Mouse (Mus musculus) embryonic facial prominence, embryonic 15.5 days (tissue): Measurements from ENCODE around the gene Sbpl. TPM values are rescaled to one million over a fixed set of nuclear protein-coding genes. Genes with fewer than 3 reads are reported as not detected.

ENCODE experiments used
- ATAC-seq: fragments of 200-750 bp; cut with Nextera tagmentation; 2 replicates; pipeline ENCODE4 v1.8.0; 2017; ENCODE audit warnings: low read depth, moderate TSS enrichment; ENCODE audit not compliant: insufficient number of reproducible peaks, low FRiP score, low TSS enrichment
- H3K27ac ChIP-seq: fragments of 300-500 bp; sonication (generic); replicated peaks from 2 replicates; pipeline ENCODE4 v1.5.1; 2015; ENCODE audit warnings: mild to moderate bottlenecking, inconsistent platforms
- H3K27me3 ChIP-seq: fragments of 300-500 bp; sonication (generic); 2 replicates; pipeline ENCODE4 v1.6.1; 2015; ENCODE audit warnings: inconsistent platforms
- H3K36me3 ChIP-seq: fragments of 300-500 bp; sonication (generic); 2 replicates; pipeline ENCODE4 v1.6.1; 2015; ENCODE audit warnings: mild to moderate bottlenecking, inconsistent platforms
- H3K4me1 ChIP-seq: fragments of 300-500 bp; sonication (generic); 2 replicates; pipeline ENCODE4 v1.6.1; 2015; ENCODE audit warnings: inconsistent platforms
- H3K4me2 ChIP-seq: fragments of 300-500 bp; sonication (generic); replicated peaks from 2 replicates; pipeline ENCODE4 v1.6.1; 2015; ENCODE audit warnings: mild to moderate bottlenecking, inconsistent platforms
- H3K4me3 ChIP-seq: fragments of 300-500 bp; sonication (generic); replicated peaks from 2 replicates; pipeline ENCODE4 v1.5.1; 2015; ENCODE audit warnings: mild to moderate bottlenecking, inconsistent platforms
- H3K9ac ChIP-seq: fragments of 300-500 bp; sonication (generic); 2 replicates; pipeline ENCODE4 v1.6.1; 2015; ENCODE audit warnings: inconsistent platforms
- H3K9me3 ChIP-seq: fragments of 300-500 bp; sonication (generic); replicated peaks from 2 replicates; pipeline ENCODE4 v1.6.1; 2016; ENCODE audit warnings: inconsistent platforms
- WGBS: fragments of 180-500 bp; shearing (Covaris S2); methylation state at CpG from one replicate; pipeline ENCODE4 v1.1.7; 2015; 5-methylcytosine and 5-hydroxymethylcytosine counted together
- polyA plus RNA-seq: library from polyadenylated mRNA; unstranded; fragments of >200 nt; fragmentation: Nextera tagmentation; extraction: Ambion mirVana; gene quantifications from 2 replicates; pipeline ENCODE4 v1.2.1, GENCODE M21; 2015

Gene Sbpl
- polyA plus RNA-seq, 1 experiment from 2014 or later = not detected

DNA sequence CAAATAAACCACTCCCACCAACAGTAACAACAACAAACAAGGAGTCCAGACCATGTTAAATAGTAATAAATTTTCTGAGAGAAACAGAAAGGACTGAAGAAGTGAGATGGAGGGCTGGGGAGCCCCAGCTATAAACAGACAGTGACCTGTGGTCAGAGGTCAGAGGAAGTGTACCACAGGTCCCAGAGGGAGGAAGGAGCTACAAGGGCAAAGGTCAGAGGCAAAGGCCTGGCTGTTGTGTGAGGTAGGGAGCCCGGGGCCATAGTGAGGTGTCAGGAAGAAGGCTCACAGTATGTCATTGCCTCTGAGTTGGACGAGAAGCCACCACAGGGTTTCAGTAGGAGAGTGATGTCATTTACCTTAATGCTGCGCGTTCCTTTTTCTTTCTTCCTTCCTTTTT, 27.8 kb upstream of the Sbpl start:
- 34% methylated on average over 4 of the region's 4 CpGs for WGBS
- no peak overlapping the region for H3K4me2 ChIP-seq
- H3K9ac ChIP-seq = no peak overlapping the region
- ATAC-seq = no peak
- no peaks in the 10 kb centered on the region for H3K9me3 ChIP-seq
- H3K4me3 ChIP-seq = no peak overlapping the region
- H3K36me3 ChIP-seq = no peaks in the 10 kb centered on the region
- H3K27ac ChIP-seq = no peak overlapping the region
- no peaks in the 10 kb centered on the region; the same call in 1 of the 2 replicates for H3K27me3 ChIP-seq
- H3K4me1 ChIP-seq = no peaks in the 10 kb centered on the region

DNA sequence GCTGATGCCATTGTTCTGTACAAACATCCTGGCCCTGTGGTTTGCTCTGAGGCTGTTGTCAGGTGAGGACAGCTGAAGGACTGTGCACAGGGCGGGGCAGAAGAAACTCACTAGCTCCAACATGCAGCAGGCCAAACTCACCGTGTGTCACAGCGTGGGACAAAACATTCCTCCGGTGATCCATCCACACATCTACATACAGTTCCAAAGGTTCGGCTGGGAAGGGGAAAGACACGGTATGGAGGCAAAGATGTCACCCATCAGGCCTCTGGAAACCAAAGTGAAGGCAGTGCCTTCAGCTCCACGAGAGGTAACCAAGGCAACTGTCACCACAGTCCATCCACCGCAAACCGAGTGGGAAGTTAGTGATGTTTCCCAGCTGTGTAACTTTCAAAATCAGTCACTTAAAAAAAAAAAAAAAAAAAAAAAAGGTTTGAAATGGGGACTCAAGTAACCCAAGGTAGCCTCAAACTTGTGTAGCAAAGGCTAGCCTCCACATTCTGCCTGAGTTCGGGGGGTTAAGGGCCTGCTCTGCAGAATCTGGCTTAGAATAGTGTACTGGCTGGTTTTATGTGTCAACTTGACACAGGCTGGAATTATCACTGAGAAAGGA, 25.3 kb upstream of the Sbpl start, which contains the start of gene Prss30:
Gene Prss30, minus strand, starts transcription at position 270 of the 613 bp plus-strand sequence.
- H3K27ac ChIP-seq = no peak within 1 kb of the TSS
- 65% methylated on average over 10 of the region's 10 CpGs for WGBS
- H3K4me3 ChIP-seq = no peak within 1 kb of the TSS
- no peaks in the 10 kb centered on the region; the same call in 1 of the 2 replicates for H3K27me3 ChIP-seq
- no peaks in the 10 kb centered on the region for H3K4me1 ChIP-seq
- no peaks in the 10 kb centered on the region for H3K36me3 ChIP-seq
- H3K9me3 ChIP-seq = no peaks in the 10 kb centered on the region
- H3K4me2 ChIP-seq = no peak within 1 kb of the TSS
- no peak within 1 kb of the TSS for H3K9ac ChIP-seq
- no peak for ATAC-seq

DNA sequence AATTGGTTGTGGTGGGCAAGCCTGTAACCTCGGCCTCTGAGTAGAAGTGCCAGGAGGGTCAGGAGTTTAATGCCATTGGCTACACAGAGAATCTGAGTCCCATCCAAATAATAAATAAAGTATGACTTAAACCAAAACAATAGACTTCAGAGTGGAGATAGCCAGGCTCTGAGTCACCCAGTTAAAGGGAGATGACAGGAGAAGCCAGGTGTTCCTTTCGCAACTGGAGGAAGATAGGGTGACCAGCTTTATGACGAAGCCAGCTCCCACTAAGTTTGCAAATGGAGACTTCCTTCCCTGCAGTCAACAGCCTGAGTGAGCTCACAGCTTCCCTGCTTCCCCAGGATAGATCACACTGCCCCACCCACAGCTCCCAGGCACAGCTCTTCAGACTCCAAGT, 24.4 kb upstream of the Sbpl start:
- 43% methylated on average over 3 of the region's 3 CpGs for WGBS
- H3K36me3 ChIP-seq = no peaks in the 10 kb centered on the region
- no peak overlapping the region for H3K4me3 ChIP-seq
- ATAC-seq = no peak
- H3K4me2 ChIP-seq = no peak overlapping the region
- H3K4me1 ChIP-seq = no peaks in the 10 kb centered on the region
- no peak overlapping the region for H3K27ac ChIP-seq
- no peaks in the 10 kb centered on the region for H3K9me3 ChIP-seq
- no peaks in the 10 kb centered on the region; the same call in 1 of the 2 replicates for H3K27me3 ChIP-seq
- H3K9ac ChIP-seq = no peak overlapping the region

DNA sequence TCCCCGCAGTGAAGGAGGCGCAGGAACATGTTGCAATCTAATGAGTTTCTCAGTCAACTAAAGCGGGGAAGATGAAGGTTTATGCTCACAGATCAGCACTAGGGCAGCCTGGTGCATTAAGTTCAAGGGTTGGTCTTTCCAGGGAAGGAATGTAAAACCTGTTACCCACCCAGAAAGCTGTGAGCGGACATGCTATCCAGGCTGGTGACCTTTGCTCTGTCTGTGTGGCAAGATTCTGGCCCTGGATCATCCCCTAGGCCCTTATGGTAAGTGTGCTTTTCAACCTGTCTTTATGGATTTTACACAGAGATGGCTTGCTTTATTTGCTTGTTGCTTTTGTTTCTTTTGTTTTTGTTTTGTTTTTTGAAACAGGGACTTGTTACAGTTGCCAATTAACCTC, 21.6 kb upstream of the Sbpl start:
- Histone ChIP-seq H3K27ac (no peak overlapping the region), H3K4me3 (no peak overlapping the region), H3K36me3 (no peaks in the 10 kb centered on the region), H3K9ac (no peak overlapping the region), H3K27me3 (no peaks in the 10 kb centered on the region), H3K4me1 (no peaks in the 10 kb centered on the region), H3K4me2 (no peak overlapping the region), H3K9me3 (no peaks in the 10 kb centered on the region)
- no peak for ATAC-seq
- WGBS = 68% methylated on average over 4 of the region's 4 CpGs

DNA sequence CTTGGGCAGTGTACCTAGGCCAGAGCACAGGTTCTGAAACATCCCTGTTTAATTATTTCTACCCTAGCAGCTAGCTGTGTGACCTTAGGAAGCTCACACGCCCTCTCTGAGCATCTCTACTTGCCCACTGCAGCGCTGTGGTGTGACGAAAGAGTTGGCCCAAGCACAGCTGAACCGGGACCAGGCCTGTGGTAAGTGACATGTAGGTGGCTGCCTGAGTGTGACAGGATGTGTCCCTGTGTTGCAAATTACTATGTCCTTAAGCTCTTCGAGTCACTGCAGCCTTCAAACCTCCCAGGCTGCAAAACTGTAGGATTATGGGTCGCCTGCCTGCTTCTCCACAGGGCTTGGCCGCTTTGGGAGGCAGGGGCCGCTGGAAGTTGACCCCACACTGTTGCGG, 16.2 kb upstream of the Sbpl start:
- Histone ChIP-seq H3K9me3 (no peaks in the 10 kb centered on the region), H3K27ac (no peak overlapping the region), H3K36me3 (no peaks in the 10 kb centered on the region), H3K9ac (no peak overlapping the region), H3K27me3 (no peaks in the 10 kb centered on the region), H3K4me2 (no peak overlapping the region), H3K4me1 (no peaks in the 10 kb centered on the region), H3K4me3 (no peak overlapping the region)
- WGBS = 79% methylated on average over 9 of the region's 9 CpGs
- no peak for ATAC-seq

DNA sequence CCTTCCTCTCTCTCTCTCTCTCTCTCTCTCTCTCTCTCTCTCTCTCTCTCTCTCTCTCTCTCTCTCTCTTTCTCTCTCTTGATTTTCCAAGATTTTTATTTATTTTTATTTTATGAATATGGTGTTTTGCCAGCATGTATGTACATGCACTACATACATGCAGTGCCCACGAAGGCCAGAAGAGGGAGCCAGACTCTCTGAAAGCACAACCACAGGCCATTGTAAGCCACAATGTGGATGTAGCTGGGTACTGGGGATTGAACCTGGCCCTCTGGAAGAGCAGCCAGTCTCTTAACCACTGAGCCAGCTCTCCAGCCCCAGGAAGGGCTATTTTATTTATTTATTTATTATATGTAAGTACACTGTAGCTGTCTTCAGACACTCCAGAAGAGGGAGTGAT, 14.2 kb upstream of the Sbpl start:
- Histone ChIP-seq H3K9ac (no peak overlapping the region), H3K9me3 (no peaks in the 10 kb centered on the region), H3K4me3 (no peak overlapping the region), H3K4me2 (no peak overlapping the region), H3K4me1 (no peaks in the 10 kb centered on the region), H3K36me3 (no peaks in the 10 kb centered on the region), H3K27me3 (no peaks in the 10 kb centered on the region), H3K27ac (no peak overlapping the region)
- WGBS = 0% methylated on average over 1 of the region's 1 CpGs
- ATAC-seq = no peak

DNA sequence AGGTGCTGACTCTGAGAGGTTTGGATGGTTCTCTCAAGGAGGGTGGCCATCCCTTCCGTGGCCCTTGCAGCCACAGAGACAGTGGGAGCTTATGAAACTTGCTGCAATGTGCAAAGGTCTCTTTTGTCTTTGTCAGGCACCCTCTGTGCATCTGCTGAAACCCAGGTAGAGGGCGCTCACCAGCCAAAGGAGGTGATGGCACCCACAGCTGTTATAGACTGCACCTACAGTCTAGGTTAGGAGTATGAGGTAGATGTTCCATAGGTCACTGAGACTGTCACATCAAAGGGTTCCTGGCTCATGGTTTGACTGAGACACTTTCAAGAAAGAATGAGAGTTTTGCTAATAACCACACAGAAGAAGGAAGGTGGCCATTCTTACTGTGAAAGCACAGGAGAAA, 13.7 kb upstream of the Sbpl start:
- H3K4me3 ChIP-seq = no peak overlapping the region
- H3K4me1 ChIP-seq = no peaks in the 10 kb centered on the region
- WGBS = 43% methylated on average over 2 of the region's 2 CpGs
- no peak overlapping the region for H3K27ac ChIP-seq
- no peak overlapping the region for H3K4me2 ChIP-seq
- H3K9ac ChIP-seq = no peak overlapping the region
- H3K9me3 ChIP-seq = no peaks in the 10 kb centered on the region
- no peak for ATAC-seq
- H3K27me3 ChIP-seq = no peaks in the 10 kb centered on the region
- H3K36me3 ChIP-seq = no peaks in the 10 kb centered on the region

DNA sequence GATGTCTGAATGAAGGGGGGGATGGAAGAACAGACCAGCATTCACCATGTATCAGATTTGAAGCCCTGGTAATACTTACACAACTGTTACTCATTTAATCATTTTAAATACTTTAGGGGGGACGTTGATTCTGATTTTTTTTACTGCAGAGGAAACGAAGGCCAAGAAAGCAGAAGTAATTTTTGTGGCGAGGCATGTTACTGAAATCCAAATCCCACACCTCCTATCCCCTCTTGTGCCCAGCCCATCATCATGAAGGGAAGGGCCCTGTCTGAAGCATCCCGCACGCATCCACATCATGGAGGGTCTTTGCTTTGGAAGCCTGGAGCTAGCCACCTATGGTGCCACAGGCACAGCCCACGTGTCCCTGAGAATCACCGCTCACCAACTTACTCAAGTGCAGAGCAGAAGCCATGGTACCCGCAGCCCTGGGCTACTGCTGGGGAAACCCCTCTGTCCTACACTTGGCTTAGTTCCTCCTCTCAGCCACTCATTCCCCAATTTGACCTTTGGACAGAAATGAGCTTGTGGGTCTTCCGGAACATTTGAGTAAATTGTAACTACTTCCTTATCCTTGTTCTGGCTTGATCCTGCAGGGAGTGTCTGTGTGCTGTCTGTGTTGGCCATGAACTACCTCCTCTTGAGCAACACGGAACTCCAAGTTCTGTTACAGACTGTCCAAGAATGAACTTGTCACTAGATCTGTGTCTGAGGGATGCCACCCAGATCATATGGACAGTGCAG, 11.8 kb upstream of the Sbpl start:
- Histone ChIP-seq H3K4me3 (no peak overlapping the region), H3K4me2 (no peak overlapping the region), H3K27ac (no peak overlapping the region), H3K9ac (no peak overlapping the region), H3K4me1 (no peaks in the 10 kb centered on the region), H3K27me3 (0 out of 2 replicates have a peak, but pooled peaks cover 3% of the 10 kb centered on the region), H3K36me3 (no peaks in the 10 kb centered on the region), H3K9me3 (no peaks in the 10 kb centered on the region)
- ATAC-seq = no peak
- 72% methylated on average over 10 of the region's 10 CpGs for WGBS

DNA sequence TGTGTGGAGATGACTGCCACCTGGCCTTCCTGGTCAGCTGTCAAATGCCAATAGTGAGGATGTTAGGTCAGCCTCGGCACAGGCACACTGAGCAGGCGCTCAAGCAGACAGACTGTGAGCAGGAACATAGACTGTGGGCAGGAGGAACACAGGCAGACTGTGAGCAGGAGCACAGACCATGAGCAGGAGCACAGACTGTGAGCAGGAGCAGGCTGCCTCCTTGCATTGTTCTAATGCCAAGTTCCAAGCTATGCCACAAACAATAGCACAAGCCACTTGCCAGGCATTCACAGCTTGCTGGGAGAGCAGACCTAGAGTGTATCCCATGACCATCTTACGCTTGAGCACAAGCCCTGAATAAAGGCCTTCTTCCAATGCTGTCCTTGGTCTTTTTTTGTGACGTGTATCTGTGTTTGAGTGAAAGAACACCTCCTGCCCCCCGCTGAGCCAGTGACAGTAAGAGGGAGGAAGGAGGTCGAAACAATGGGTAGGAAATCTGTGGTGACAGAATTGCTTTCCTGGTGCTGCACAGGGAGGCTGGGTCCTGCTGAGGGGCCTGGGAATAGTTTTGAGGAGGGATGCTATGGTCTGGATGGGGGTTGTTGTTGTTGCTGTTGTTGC, 10.8 kb upstream of the Sbpl start:
- no peaks in the 10 kb centered on the region for H3K36me3 ChIP-seq
- 44% methylated on average over 6 of the region's 6 CpGs for WGBS
- no peaks in the 10 kb centered on the region for H3K4me1 ChIP-seq
- ATAC-seq = no peak
- H3K9me3 ChIP-seq = no peaks in the 10 kb centered on the region
- H3K9ac ChIP-seq = no peak overlapping the region
- no peak overlapping the region for H3K4me3 ChIP-seq
- H3K27me3 ChIP-seq = 0 out of 2 replicates have a peak, but pooled peaks cover 3% of the 10 kb centered on the region
- H3K27ac ChIP-seq = no peak overlapping the region
- H3K4me2 ChIP-seq = no peak overlapping the region

DNA sequence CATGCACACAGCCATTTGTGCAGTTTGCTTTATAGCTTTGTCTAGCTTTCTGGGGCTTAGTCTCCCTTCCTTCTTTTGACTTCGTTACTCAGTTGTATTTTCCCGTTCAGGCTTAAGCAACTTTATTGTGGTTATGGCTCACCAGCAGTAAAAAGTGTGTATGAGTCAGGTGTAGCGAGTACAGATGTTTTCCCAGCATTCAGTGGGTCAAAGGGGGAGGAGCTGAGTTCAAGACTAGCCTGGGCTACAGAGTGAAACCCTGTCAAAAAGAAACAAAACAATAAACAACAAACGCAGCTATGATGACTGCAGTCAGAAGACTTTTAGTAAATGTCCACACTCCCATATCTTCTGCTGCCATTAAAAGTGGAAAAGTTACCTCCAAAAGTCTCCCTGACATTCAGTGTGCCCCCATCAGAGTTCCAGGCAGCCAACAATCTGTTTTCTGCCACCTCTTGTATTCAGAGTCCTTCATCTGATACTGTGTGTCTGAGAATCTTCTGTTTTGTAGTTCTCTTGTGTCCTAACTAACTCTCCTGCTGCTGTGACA, 6.6 kb upstream of the Sbpl start:
- 65% methylated on average over 4 of the region's 4 CpGs for WGBS
- no peak for ATAC-seq

DNA sequence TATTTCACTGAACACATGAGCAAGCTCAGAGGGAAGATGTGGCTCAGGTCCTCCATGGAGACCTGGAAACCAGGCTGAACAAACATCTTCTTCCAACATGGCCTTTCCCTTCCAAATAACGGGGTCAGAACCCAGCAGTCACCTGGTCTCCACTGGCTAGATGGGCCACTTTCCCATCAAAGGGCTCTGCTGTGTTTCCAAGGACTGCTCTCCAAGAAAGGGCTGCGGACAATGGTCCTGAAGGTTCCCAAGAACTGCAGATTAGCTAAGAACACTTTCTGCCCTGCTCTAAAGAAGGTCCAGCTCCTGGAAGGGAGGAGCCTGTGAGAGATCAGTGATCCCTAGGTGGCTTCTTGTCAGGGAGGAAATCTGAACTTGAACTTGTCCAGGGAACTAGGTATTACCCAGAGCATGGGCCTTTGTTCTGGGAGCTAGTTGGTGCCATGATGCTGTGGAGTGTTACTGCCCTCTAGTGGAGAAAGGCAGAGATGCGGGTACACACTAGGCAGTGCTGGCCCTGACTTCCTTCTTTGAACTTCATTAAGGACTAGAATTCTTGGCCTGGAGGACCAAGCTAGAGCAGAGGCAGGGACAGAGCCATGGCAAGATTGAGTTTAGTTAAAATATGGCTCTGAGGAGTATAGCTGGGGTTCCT, 5.1 kb upstream of the Sbpl start:
- no peaks in the 10 kb centered on the region for H3K9me3 ChIP-seq
- H3K36me3 ChIP-seq = no peaks in the 10 kb centered on the region
- WGBS = 39% methylated on average over 3 of the region's 3 CpGs
- no peak overlapping the region for H3K27ac ChIP-seq
- no peak overlapping the region for H3K4me3 ChIP-seq
- H3K4me1 ChIP-seq = no peaks in the 10 kb centered on the region
- H3K4me2 ChIP-seq = no peak overlapping the region
- H3K9ac ChIP-seq = no peak overlapping the region
- ATAC-seq = peak; percentile 82; the same call in 1 of the 2 replicates
- 0 out of 2 replicates have a peak, but pooled peaks cover 3% of the 10 kb centered on the region for H3K27me3 ChIP-seq

More for the DNA sequence above, 6.6 kb upstream of the Sbpl start:
- 0 out of 2 replicates have a peak, but pooled peaks cover 3% of the 10 kb centered on the region for H3K27me3 ChIP-seq
- H3K36me3 ChIP-seq = no peaks in the 10 kb centered on the region
- H3K4me2 ChIP-seq = no peak overlapping the region
- H3K4me3 ChIP-seq = no peak overlapping the region
- H3K9ac ChIP-seq = no peak overlapping the region
- no peak overlapping the region for H3K27ac ChIP-seq
- H3K9me3 ChIP-seq = no peaks in the 10 kb centered on the region
- H3K4me1 ChIP-seq = no peaks in the 10 kb centered on the region
